Mouse (Mus musculus) liver, embryonic 14.5 days (tissue): Measurements from ENCODE around the gene Scg3. TPM values are rescaled to one million over a fixed set of nuclear protein-coding genes. Genes with fewer than 3 reads are reported as not detected.

Source experiments
- ATAC-seq: fragments of 200-750 bp; cut with Nextera tagmentation; 2 replicates; pipeline ENCODE4 v1.8.0; 2017; ENCODE audit warnings: moderate number of reproducible peaks, mild to moderate bottlenecking, moderate library complexity; ENCODE audit not compliant: insufficient read depth
- DNase-seq, 3 experiments: peaks; one replicate each; pipeline ENCODE4 v3.0.0-alpha.2; 2012 to 2013; ENCODE audit warnings: low read depth in 3 of 3, low spot score in 3 of 3
- H3K27ac ChIP-seq: fragments of 300-500 bp; sonication (generic); 2 replicates; pipeline ENCODE4 v1.5.1; 2014; ENCODE audit warnings: moderate library complexity, mild to moderate bottlenecking, control low read depth, inconsistent platforms
- H3K27me3 ChIP-seq: fragments of 300-500 bp; sonication (generic); 2 replicates; pipeline ENCODE4 v1.6.1; 2014; ENCODE audit warnings: mild to moderate bottlenecking, low read length, moderate library complexity; ENCODE audit not compliant: control insufficient read depth, insufficient read depth
- H3K36me3 ChIP-seq: fragments of 300-500 bp; sonication (generic); replicated peaks from 2 replicates; pipeline ENCODE4 v1.6.1; 2014; ENCODE audit warnings: low read depth; ENCODE audit not compliant: control insufficient read depth, insufficient read depth
- H3K4me1 ChIP-seq, 2 experiments: fragments of 200-500 bp in 1 of 2; fragments of 300-500 bp in 1 of 2; sonication (generic) in 1 of 2; replicated peaks; 2 replicates each; pipeline ENCODE4 v1.6.1; 2012 to 2014; ENCODE audit warnings: antibody characterized with exemption in 1 of 2, inconsistent platforms in 1 of 2, low read length in 1 of 2; ENCODE audit not compliant: control insufficient read depth in 2 of 2, insufficient read depth in 2 of 2
- H3K4me2 ChIP-seq: fragments of 300-500 bp; sonication (generic); 2 replicates; pipeline ENCODE4 v1.6.1; 2014; ENCODE audit warnings: low read depth, mild to moderate bottlenecking, control low read depth, moderate library complexity
- H3K4me3 ChIP-seq, 2 experiments: fragments of 200-500 bp in 1 of 2; fragments of 300-500 bp in 1 of 2; sonication (generic) in 1 of 2; 2 replicates each; pipeline ENCODE4 v1.5.1; 2012 to 2014; ENCODE audit warnings: low read depth in 2 of 2, low read length in 2 of 2, mild to moderate bottlenecking in 2 of 2, control low read depth in 1 of 2, inconsistent platforms in 1 of 2, moderate library complexity in 1 of 2; ENCODE audit not compliant: insufficient read depth in 1 of 2
- H3K9ac ChIP-seq: fragments of 300-500 bp; sonication (generic); replicated peaks from 2 replicates; pipeline ENCODE4 v1.6.1; 2014; ENCODE audit warnings: mild to moderate bottlenecking, control low read depth, moderate library complexity
- H3K9me3 ChIP-seq: fragments of 300-500 bp; sonication (generic); 2 replicates; pipeline ENCODE4 v1.6.1; 2016; ENCODE audit warnings: low read length, mixed read lengths; ENCODE audit not compliant: control insufficient read depth
- CTCF ChIP-seq: IDR thresholded peaks from 2 replicates; pipeline ENCODE4 v1.5.1; 2016; ENCODE audit warnings: antibody characterized with exemption, low read depth, control low read depth
- EP300 ChIP-seq: IDR thresholded peaks from 2 replicates; pipeline ENCODE4 v1.6.1; 2016; ENCODE audit warnings: antibody characterized with exemption, low read depth
- WGBS: fragments of 180-500 bp; shearing (Covaris S2); extraction: QIAGEN DNeasy Blood & Tissue Kit; methylation state at CpG from one replicate; pipeline ENCODE4 v1.1.7; 2014; ENCODE audit not compliant: insufficient replicate concordance; 5-methylcytosine and 5-hydroxymethylcytosine counted together
- polyA plus RNA-seq, 2 experiments: library from polyadenylated mRNA; depleted of rRNA in 1 of 2; stranded (reverse) in 1 of 2; unstranded in 1 of 2; fragments of >200 nt; fragmentation: Nextera tagmentation in 1 of 2; extraction: Ambion mirVana in 1 of 2; gene quantifications; 2 replicates each; pipeline versions ENCODE4 v1.2.1 to v1.2.3; 2012 to 2014

Scg3 gene
- polyA plus RNA-seq (2012; rRNA removed), result not detected in 2 replicates
- polyA plus RNA-seq (2014; fragmentation: Nextera tagmentation; extraction: Ambion mirVana), result 0.04 TPM in 1 of 2 replicates, not detected in the other

- Histone ChIP-seq H3K4me2 (no peak within 1 kb of the TSS), H3K27ac (no peak within 1 kb of the TSS), H3K9me3 (no peaks in the 10 kb centered on the region), H3K9ac (no peak within 1 kb of the TSS), H3K4me3 (no peak within 1 kb of the TSS), H3K4me1 (no peaks in the 10 kb centered on the region), H3K27me3 (no peaks in the 10 kb centered on the region; the same call in 1 of the 2 replicates), H3K36me3 (no peaks in the 10 kb centered on the region)
- DNase-seq (no peak), ATAC-seq (no peak)
- WGBS, result 10% methylated on average over 42 of the region's 42 CpGs
- TF ChIP-seq EP300 (no peak), CTCF (no peak)
Measured at GRCm38 (mm10) chr9:75683426-75684191, at the start of gene Scg3. Gene Scg3, minus strand, starts transcription at chr9:75684056.

- 31% methylated on average over 11 of the region's 11 CpGs for WGBS
- peak; percentile 41; the same call in 1 of the 2 replicates for ATAC-seq
- TF ChIP-seq CTCF (peak; percentile 89), EP300 (no peak)
- Histone ChIP-seq H3K4me1 (no peaks in the 10 kb centered on the region), H3K27ac (no peak overlapping the region), H3K4me2 (no peak overlapping the region), H3K9me3 (no peaks in the 10 kb centered on the region), H3K27me3 (no peaks in the 10 kb centered on the region), H3K36me3 (no peaks in the 10 kb centered on the region), H3K9ac (no peak overlapping the region), H3K4me3 (no peak overlapping the region)
- peak; percentile 9 to 17 (median 14) for DNase-seq
Measured at GRCm38 (mm10) chr9:75719952-75720687, 36.3 kb upstream of the Scg3 start.

- H3K4me1 ChIP-seq, result no peaks in the 10 kb centered on the region
- H3K9ac ChIP-seq, result no peak overlapping the region
- DNase-seq (no peak), ATAC-seq (no peak)
- no peak overlapping the region for H3K4me2 ChIP-seq
- H3K9me3 ChIP-seq, result no peaks in the 10 kb centered on the region
- 64% methylated on average over 3 of the region's 3 CpGs for WGBS
- no peak for TF ChIP-seq EP300
- no peak for TF ChIP-seq CTCF
- H3K4me3 ChIP-seq, result no peak overlapping the region
- no peak overlapping the region for H3K27ac ChIP-seq
- H3K27me3 ChIP-seq, result no peaks in the 10 kb centered on the region
- H3K36me3 ChIP-seq, result no peaks in the 10 kb centered on the region
Measured at GRCm38 (mm10) chr9:75719481-75719880, 35.6 kb upstream of the Scg3 start.

- ATAC-seq (no peak), DNase-seq (no peak)
- Histone ChIP-seq H3K9ac (no peak overlapping the region), H3K27ac (no peak overlapping the region), H3K36me3 (no peaks in the 10 kb centered on the region), H3K9me3 (no peaks in the 10 kb centered on the region), H3K4me2 (no peak overlapping the region), H3K27me3 (no peaks in the 10 kb centered on the region; the same call in 1 of the 2 replicates), H3K4me3 (no peak overlapping the region), H3K4me1 (no peaks in the 10 kb centered on the region)
- WGBS, result 50% methylated on average over 3 of the region's 3 CpGs
- TF ChIP-seq EP300 (no peak), CTCF (no peak)
Measured at GRCm38 (mm10) chr9:75684772-75685171, 916 bp upstream of the Scg3 start.

- TF ChIP-seq EP300, result no peak
- no peak for TF ChIP-seq CTCF
- Histone ChIP-seq H3K27me3 (no peaks in the 10 kb centered on the region; the same call in 1 of the 2 replicates), H3K9ac (no peak overlapping the region), H3K36me3 (no peaks in the 10 kb centered on the region), H3K27ac (no peak overlapping the region), H3K9me3 (no peaks in the 10 kb centered on the region), H3K4me3 (no peak overlapping the region), H3K4me2 (no peak overlapping the region), H3K4me1 (no peaks in the 10 kb centered on the region)
- 47% methylated on average over 4 of the region's 4 CpGs for WGBS
- ATAC-seq, result no peak
- DNase-seq, result no peak
Measured at GRCm38 (mm10) chr9:75684292-75684691, 436 bp upstream of the Scg3 start.
